Mouse (Mus musculus) erythroblast, embryonic 14.5 days (primary cell): ENCODE results near the gene Rps3a1.

Source experiments
- GATA1 ChIP-seq: IDR thresholded peaks from 2 replicates; pipeline ENCODE4 v1.6.1; 2012; ENCODE audit warnings: low read length, inconsistent platforms, mixed read lengths
- TAL1 ChIP-seq: IDR thresholded peaks from 3 replicates; pipeline ENCODE4 v1.6.1; 2012; ENCODE audit warnings: low read length, inconsistent platforms, mixed read lengths

- no peak for TF ChIP-seq GATA1
- no peak for TF ChIP-seq TAL1
Measured at GRCm38 (mm10) chr3:86122156-86122555, 20.3 kb downstream of the Rps3a1 start.
